Mouse (Mus musculus): ENCODE measurements around the gene Paqr8. TPM values are rescaled to one million over a fixed set of nuclear protein-coding genes. Genes with fewer than 3 reads are reported as not detected.
"Not testable (repeated sequence)": the region's sequence is repeated elsewhere in the genome, so short reads cannot be mapped to it uniquely, and the experiment has no call there.

Paqr8 gene
- polyA plus RNA-seq, 1 experiment from 2014 or later: 5.7 TPM

DNA sequence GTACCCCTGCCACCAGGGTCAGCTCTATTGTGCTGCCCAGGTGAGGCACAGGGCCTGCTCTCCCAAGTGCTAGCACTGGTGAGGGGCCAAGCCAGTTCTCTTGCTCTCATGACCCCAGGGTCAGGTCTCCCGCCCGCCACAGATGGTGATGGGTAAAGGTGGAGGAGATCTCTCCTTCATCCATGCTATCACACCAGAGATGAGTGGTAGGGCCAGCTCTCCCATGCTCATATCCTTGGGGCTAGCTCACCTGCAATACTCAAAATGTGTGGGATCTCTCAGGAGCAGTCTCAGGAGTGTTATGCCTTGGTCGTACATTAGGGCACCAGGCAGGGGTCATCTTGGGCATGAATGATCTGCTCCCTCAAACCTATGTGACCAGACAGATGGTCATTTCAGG, 24.4 kb downstream of the Paqr8 start:
- no peaks in the 10 kb centered on the region for H3K4me1 ChIP-seq (ENCODE audit: control insufficient read depth, insufficient read depth, low read length)

DNA sequence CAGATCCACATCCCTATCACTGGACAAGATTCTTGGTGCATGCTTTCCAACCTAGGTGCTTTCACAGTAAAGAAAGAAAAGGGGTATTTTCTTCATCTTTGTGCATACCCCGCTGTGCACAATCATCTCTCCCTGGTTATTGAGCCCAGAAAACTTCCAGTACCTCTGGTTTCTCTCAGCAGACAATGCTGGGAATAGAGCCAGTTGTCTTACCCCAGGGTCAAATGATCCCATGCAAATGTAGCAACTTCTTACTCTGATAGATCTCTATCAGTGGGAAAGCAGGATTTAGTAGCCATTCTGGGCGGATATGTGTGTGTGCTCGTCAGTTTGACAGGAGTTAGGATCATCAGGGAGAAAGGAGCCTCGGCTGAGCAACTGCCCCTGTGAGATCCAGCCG, 25.2 kb downstream of the Paqr8 start:
- Histone ChIP-seq H3K4me3 (ENCODE audit: low read depth, low read length) (no peak overlapping the region), H3K9ac (replicated peaks; ENCODE audit: low read length) (no peak overlapping the region), H3K36me3 (replicated peaks; ENCODE audit: control insufficient read depth, insufficient read depth, low read depth, low read length) (no peaks in the 10 kb centered on the region), H3K27me3 (ENCODE audit: control insufficient read depth, insufficient read depth, low read length) (no peaks in the 10 kb centered on the region), H3K4me2 (ENCODE audit: low read depth, low read length) (no peak overlapping the region), H3K4me1 (ENCODE audit: control insufficient read depth, insufficient read depth, low read length) (no peaks in the 10 kb centered on the region), H3K9me3 (replicated peaks; ENCODE audit: control insufficient read depth, low read length) (no peaks in the 10 kb centered on the region), H3K27ac (replicated peaks; ENCODE audit: low read depth, low read length) (no peak overlapping the region)
- ATAC-seq (replicated peaks; ENCODE audit: insufficient number of reproducible peaks, low FRiP score, low TSS enrichment, low read depth) (no peak), DNase-seq (ENCODE audit: low spot score) (no peak)
- 77% methylated on average over 5 of the region's 5 CpGs for WGBS

More for the DNA sequence above, 24.4 kb downstream of the Paqr8 start:
- no peaks in the 10 kb centered on the region for H3K36me3 ChIP-seq (replicated peaks; ENCODE audit: control insufficient read depth, insufficient read depth, low read depth, low read length)
- ATAC-seq (replicated peaks; ENCODE audit: insufficient number of reproducible peaks, low FRiP score, low TSS enrichment, low read depth) (no peak), DNase-seq (ENCODE audit: low spot score) (no peak)
- H3K27ac ChIP-seq (replicated peaks; ENCODE audit: low read depth, low read length): no peak overlapping the region
- no peak overlapping the region for H3K4me3 ChIP-seq (ENCODE audit: low read depth, low read length)
- H3K9me3 ChIP-seq (replicated peaks; ENCODE audit: control insufficient read depth, low read length): no peaks in the 10 kb centered on the region
- no peak overlapping the region for H3K4me2 ChIP-seq (ENCODE audit: low read depth, low read length)
- no peaks in the 10 kb centered on the region for H3K27me3 ChIP-seq (ENCODE audit: control insufficient read depth, insufficient read depth, low read length)
- no peak overlapping the region for H3K9ac ChIP-seq (replicated peaks; ENCODE audit: low read length)
- 80% methylated on average over 2 of the region's 3 CpGs for WGBS

DNA sequence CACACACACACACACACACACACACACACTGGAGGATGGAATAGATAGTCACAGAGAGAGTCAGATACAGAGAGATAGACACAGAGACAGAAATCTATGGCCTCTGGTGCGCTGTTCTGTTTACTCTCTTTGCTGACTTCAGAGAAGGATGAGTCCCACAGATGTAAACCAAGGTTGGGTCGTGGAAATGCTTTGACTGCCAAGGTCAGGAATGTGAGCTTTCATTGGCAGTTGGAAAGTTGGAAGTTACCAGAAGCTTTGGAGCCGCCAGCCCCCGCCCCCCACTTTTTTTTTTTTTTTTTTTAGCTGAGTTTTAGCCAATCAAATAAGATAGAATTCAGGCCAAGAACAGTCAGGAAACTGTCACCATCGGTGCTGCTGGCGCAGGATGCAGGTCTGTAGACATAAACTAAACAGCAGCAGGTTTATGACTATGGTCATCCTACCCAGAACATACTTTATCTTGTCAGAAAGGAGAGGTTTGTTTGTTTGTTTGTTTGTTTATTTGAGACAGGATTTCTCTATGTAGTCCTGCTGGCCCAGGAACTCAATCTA, 27.2 kb downstream of the Paqr8 start:
- no peak overlapping the region for H3K4me2 ChIP-seq (ENCODE audit: low read depth, low read length)
- H3K27me3 ChIP-seq (ENCODE audit: control insufficient read depth, insufficient read depth, low read length): no peaks in the 10 kb centered on the region
- no peak overlapping the region for H3K4me3 ChIP-seq (ENCODE audit: low read depth, low read length)
- DNase-seq (ENCODE audit: low spot score): no peak
- H3K9me3 ChIP-seq (replicated peaks; ENCODE audit: control insufficient read depth, low read length): no peaks in the 10 kb centered on the region
- no peak overlapping the region for H3K9ac ChIP-seq (replicated peaks; ENCODE audit: low read length)
- ATAC-seq (replicated peaks; ENCODE audit: insufficient number of reproducible peaks, low FRiP score, low TSS enrichment, low read depth): no peak
- no peaks in the 10 kb centered on the region for H3K4me1 ChIP-seq (ENCODE audit: control insufficient read depth, insufficient read depth, low read length)
- H3K36me3 ChIP-seq (replicated peaks; ENCODE audit: control insufficient read depth, insufficient read depth, low read depth, low read length): no peaks in the 10 kb centered on the region
- no peak overlapping the region for H3K27ac ChIP-seq (replicated peaks; ENCODE audit: low read depth, low read length)
- WGBS: 84% methylated on average over 6 of the region's 6 CpGs

DNA sequence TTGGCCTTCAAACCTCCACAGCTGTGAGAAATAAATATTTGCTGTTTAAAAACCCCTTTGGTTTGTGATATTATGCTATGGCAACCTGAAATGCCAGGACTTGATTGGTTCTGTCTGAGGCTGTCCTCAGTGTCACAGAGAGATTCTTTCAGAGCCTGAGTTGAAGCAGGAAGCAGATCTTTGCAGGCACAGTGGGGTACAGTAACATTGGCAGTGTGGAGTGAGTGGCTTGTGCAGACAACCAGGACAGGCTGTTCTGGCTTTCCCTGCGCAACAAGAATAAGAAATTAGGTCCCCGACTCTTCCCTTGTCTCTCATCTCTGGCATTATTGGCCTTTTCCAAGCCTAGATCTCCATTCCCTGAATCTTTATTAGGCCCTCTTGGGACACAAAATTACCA, 29.3 kb downstream of the Paqr8 start:
- Histone ChIP-seq H3K4me1 (ENCODE audit: control insufficient read depth, insufficient read depth, low read length) (no peaks in the 10 kb centered on the region), H3K36me3 (replicated peaks; ENCODE audit: control insufficient read depth, insufficient read depth, low read depth, low read length) (no peaks in the 10 kb centered on the region), H3K9ac (replicated peaks; ENCODE audit: low read length) (no peak overlapping the region), H3K4me3 (ENCODE audit: low read depth, low read length) (no peak overlapping the region), H3K9me3 (replicated peaks; ENCODE audit: control insufficient read depth, low read length) (no peaks in the 10 kb centered on the region), H3K27me3 (ENCODE audit: control insufficient read depth, insufficient read depth, low read length) (no peaks in the 10 kb centered on the region), H3K4me2 (ENCODE audit: low read depth, low read length) (no peak overlapping the region), H3K27ac (replicated peaks; ENCODE audit: low read depth, low read length) (no peak overlapping the region)
- DNase-seq (ENCODE audit: low spot score): no peak
- no peak for ATAC-seq (replicated peaks; ENCODE audit: insufficient number of reproducible peaks, low FRiP score, low TSS enrichment, low read depth)
- 90% methylated on average over 2 of the region's 2 CpGs for WGBS

DNA sequence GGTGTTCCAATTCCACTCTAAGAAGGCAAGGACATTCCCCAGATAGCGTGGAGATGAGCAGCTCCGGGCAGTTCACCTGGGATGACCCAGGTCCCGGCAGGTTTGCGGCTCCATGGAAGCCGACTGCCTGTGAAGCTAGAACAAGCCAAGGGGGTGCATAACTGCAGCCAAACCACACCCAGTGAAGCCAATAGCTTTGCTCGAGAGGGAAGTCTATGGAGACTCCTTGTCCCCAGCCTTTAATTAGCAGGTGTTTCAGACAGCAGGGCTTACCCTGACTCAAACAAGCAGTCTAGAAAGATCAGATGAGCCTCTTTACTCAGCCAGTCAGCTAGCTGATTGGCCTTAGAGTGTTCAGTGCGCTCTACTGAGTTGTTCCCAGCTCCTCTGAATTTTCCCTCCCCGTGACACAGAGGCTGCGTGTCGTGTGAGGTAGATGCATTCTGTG, 30.7 kb downstream of the Paqr8 start:
- DNase-seq (ENCODE audit: low spot score) (no peak), ATAC-seq (replicated peaks; ENCODE audit: insufficient number of reproducible peaks, low FRiP score, low TSS enrichment, low read depth) (no peak)
- no peaks in the 10 kb centered on the region for H3K27me3 ChIP-seq (ENCODE audit: control insufficient read depth, insufficient read depth, low read length)
- no peaks in the 10 kb centered on the region for H3K36me3 ChIP-seq (replicated peaks; ENCODE audit: control insufficient read depth, insufficient read depth, low read depth, low read length)
- H3K27ac ChIP-seq (replicated peaks; ENCODE audit: low read depth, low read length): no peak overlapping the region
- no peaks in the 10 kb centered on the region for H3K9me3 ChIP-seq (replicated peaks; ENCODE audit: control insufficient read depth, low read length)
- no peak overlapping the region for H3K4me2 ChIP-seq (ENCODE audit: low read depth, low read length)
- H3K4me1 ChIP-seq (ENCODE audit: control insufficient read depth, insufficient read depth, low read length): no peaks in the 10 kb centered on the region
- 87% methylated on average over 10 of the region's 10 CpGs for WGBS
- H3K4me3 ChIP-seq (ENCODE audit: low read depth, low read length): no peak overlapping the region
- H3K9ac ChIP-seq (replicated peaks; ENCODE audit: low read length): no peak overlapping the region

DNA sequence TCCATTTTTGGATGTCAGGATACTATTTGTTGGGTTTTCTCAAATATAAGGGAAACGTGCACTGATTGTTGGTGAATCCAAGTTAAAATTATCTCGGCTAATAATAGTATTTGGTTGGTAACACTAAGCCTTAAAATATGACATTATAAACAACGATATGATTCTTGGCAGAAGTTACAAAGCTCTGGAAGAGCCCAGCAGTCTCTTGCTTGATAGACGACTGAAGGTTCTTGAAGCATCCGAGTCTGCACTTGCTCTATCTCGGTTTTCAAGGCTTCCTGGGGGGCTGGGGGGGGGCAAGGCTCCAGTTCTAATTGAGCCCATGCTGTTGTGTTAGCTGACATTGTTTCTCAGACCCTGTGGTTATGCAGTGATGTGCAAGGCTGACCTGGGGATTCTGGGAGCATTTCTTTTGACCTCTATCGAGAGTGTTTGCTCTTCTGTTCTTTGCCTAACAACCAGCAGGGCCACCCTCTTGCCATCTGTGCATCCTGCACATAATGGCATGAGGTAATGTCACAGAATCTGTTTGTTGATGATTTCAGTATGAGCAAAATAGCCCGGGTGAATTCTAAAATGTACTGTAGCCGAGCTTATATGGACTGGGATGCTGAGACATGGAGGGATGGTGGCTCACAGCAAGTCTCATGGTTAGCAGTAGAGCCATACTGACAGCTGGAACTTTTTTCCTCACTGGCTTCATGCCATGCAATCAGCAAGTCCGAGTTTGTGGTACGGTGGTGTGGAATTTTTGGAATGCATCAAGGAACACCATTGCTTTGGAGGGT, 32.4 kb downstream of the Paqr8 start:
- no peak for DNase-seq (ENCODE audit: low spot score)
- Histone ChIP-seq H3K4me3 (ENCODE audit: low read depth, low read length) (no peak overlapping the region), H3K27ac (replicated peaks; ENCODE audit: low read depth, low read length) (no peak overlapping the region), H3K4me2 (ENCODE audit: low read depth, low read length) (no peak overlapping the region), H3K9me3 (replicated peaks; ENCODE audit: control insufficient read depth, low read length) (no peaks in the 10 kb centered on the region), H3K27me3 (ENCODE audit: control insufficient read depth, insufficient read depth, low read length) (no peaks in the 10 kb centered on the region), H3K4me1 (ENCODE audit: control insufficient read depth, insufficient read depth, low read length) (no peaks in the 10 kb centered on the region), H3K36me3 (replicated peaks; ENCODE audit: control insufficient read depth, insufficient read depth, low read depth, low read length) (no peaks in the 10 kb centered on the region), H3K9ac (replicated peaks; ENCODE audit: low read length) (no peak overlapping the region)
- no peak for ATAC-seq (replicated peaks; ENCODE audit: insufficient number of reproducible peaks, low FRiP score, low TSS enrichment, low read depth)
- WGBS: 56% methylated on average over 11 of the region's 11 CpGs

DNA sequence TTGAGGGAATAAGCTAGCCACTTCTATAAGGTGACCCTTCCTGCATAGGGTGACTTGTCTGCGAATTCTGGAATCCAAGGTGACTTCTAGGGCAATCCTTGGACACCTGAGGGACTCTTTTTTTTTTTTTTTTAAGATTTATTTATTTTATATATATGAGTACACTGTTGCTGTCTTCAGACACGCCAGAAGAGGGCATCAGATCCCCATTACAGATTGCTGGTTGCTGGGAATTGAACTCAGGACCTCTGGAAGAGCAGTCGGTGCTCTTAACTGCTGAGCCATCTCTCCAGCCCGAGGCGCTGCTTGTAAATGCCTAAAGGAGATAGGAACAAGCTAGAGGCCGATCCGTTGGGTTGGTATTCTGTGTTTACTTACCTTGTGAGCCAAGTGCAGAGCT, 34.9 kb downstream of the Paqr8 start:
- H3K27me3 ChIP-seq (ENCODE audit: control insufficient read depth, insufficient read depth, low read length); H3K9me3 ChIP-seq (replicated peaks; ENCODE audit: control insufficient read depth, low read length); H3K4me1 ChIP-seq (ENCODE audit: control insufficient read depth, insufficient read depth, low read length); H3K36me3 ChIP-seq (replicated peaks; ENCODE audit: control insufficient read depth, insufficient read depth, low read depth, low read length); DNase-seq (ENCODE audit: low spot score); H3K9ac ChIP-seq (replicated peaks; ENCODE audit: low read length); H3K4me2 ChIP-seq (ENCODE audit: low read depth, low read length); ATAC-seq (replicated peaks; ENCODE audit: insufficient number of reproducible peaks, low FRiP score, low TSS enrichment, low read depth); H3K4me3 ChIP-seq (ENCODE audit: low read depth, low read length); H3K27ac ChIP-seq (replicated peaks; ENCODE audit: low read depth, low read length): not testable (repeated sequence)
- 80% methylated on average over 7 of the region's 7 CpGs for WGBS

DNA sequence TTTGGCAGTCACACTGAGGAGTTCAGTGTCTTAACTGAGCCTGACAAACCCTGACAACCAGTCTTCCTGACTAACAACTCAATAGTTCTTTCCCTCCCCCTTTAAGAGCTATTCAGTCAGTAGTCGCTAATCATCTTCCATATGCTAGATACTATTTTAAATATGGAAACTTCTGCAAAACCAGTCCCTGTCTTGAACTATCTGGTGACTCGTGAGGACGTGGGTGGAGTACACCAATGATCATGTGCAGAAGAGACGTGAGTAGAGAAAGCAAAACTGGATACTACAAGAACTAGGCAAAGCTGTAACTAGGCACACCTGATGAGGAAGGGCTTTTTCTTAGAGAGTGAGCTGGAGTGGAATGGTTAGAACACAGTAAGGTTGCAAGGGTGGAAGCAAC, 35.5 kb downstream of the Paqr8 start:
- Histone ChIP-seq H3K9me3 (replicated peaks; ENCODE audit: control insufficient read depth, low read length) (no peaks in the 10 kb centered on the region), H3K36me3 (replicated peaks; ENCODE audit: control insufficient read depth, insufficient read depth, low read depth, low read length) (no peaks in the 10 kb centered on the region), H3K27ac (replicated peaks; ENCODE audit: low read depth, low read length) (no peak overlapping the region), H3K4me3 (ENCODE audit: low read depth, low read length) (no peak overlapping the region), H3K4me2 (ENCODE audit: low read depth, low read length) (no peak overlapping the region), H3K27me3 (ENCODE audit: control insufficient read depth, insufficient read depth, low read length) (no peaks in the 10 kb centered on the region), H3K4me1 (ENCODE audit: control insufficient read depth, insufficient read depth, low read length) (no peaks in the 10 kb centered on the region), H3K9ac (replicated peaks; ENCODE audit: low read length) (no peak overlapping the region)
- 93% methylated on average over 4 of the region's 4 CpGs for WGBS
- no peak for ATAC-seq (replicated peaks; ENCODE audit: insufficient number of reproducible peaks, low FRiP score, low TSS enrichment, low read depth)
- DNase-seq (ENCODE audit: low spot score): no peak
